Mouse (Mus musculus) forebrain, embryonic 11.5 days (tissue): ENCODE measurements around the gene Cntn5. TPM values are rescaled to one million over a fixed set of nuclear protein-coding genes. Genes with fewer than 3 reads are reported as not detected.

Experiments
- ATAC-seq: fragments of 200-750 bp; cut with Nextera tagmentation; replicated peaks from 2 replicates; pipeline ENCODE4 v1.8.0; 2017; ENCODE audit warnings: moderate TSS enrichment; ENCODE audit not compliant: low FRiP score
- DNase-seq: peaks from one replicate; pipeline ENCODE4 v3.0.0-alpha.2; 2017; ENCODE audit warnings: low spot score
- H3K27ac ChIP-seq: fragments of 300-500 bp; sonication (generic); 2 replicates; pipeline ENCODE4 v1.5.1; 2014; ENCODE audit warnings: low read depth, low read length
- H3K27me3 ChIP-seq: fragments of 300-500 bp; sonication (generic); 2 replicates; pipeline ENCODE4 v1.6.1; 2014; ENCODE audit warnings: mild to moderate bottlenecking, low read length, mixed read lengths; ENCODE audit not compliant: control insufficient read depth, insufficient read depth
- H3K36me3 ChIP-seq: fragments of 300-500 bp; sonication (generic); 2 replicates; pipeline ENCODE4 v1.6.1; 2014; ENCODE audit warnings: mild to moderate bottlenecking, low read length, moderate library complexity, mixed read lengths; ENCODE audit not compliant: control insufficient read depth, insufficient read depth
- H3K4me1 ChIP-seq: fragments of 300-500 bp; sonication (generic); replicated peaks from 2 replicates; pipeline ENCODE4 v1.6.1; 2014; ENCODE audit warnings: low read length, mixed read lengths; ENCODE audit not compliant: control insufficient read depth, insufficient read depth
- H3K4me2 ChIP-seq: fragments of 300-500 bp; sonication (generic); 2 replicates; pipeline ENCODE4 v1.6.1; 2014; ENCODE audit warnings: low read depth, mild to moderate bottlenecking, low read length, moderate library complexity, mixed read lengths; ENCODE audit not compliant: severe bottlenecking
- H3K4me3 ChIP-seq: fragments of 300-500 bp; sonication (generic); 2 replicates; pipeline ENCODE4 v1.5.1; 2014; ENCODE audit warnings: low read depth, low read length
- H3K9ac ChIP-seq: fragments of 300-500 bp; sonication (generic); 2 replicates; pipeline ENCODE4 v1.6.1; 2014; ENCODE audit warnings: low read length
- H3K9me3 ChIP-seq: fragments of 300-500 bp; sonication (generic); 2 replicates; pipeline ENCODE4 v1.6.1; 2016; ENCODE audit warnings: low read length, mixed read lengths; ENCODE audit not compliant: control insufficient read depth
- WGBS: fragments of 180-500 bp; shearing (Covaris S2); extraction: QIAGEN DNeasy Blood & Tissue Kit; methylation state at CpG from one replicate; pipeline ENCODE4 v1.1.7; 2014; 5-methylcytosine and 5-hydroxymethylcytosine counted together
- polyA plus RNA-seq: library from polyadenylated mRNA; unstranded; fragments of >200 nt; fragmentation: Nextera tagmentation; extraction: Ambion mirVana; gene quantifications from 2 replicates; pipeline ENCODE4 v1.2.1, GENCODE M21; 2014

Gene Cntn5
- polyA plus RNA-seq, 1 experiment from 2014 or later: 2.4 TPM

DNA sequence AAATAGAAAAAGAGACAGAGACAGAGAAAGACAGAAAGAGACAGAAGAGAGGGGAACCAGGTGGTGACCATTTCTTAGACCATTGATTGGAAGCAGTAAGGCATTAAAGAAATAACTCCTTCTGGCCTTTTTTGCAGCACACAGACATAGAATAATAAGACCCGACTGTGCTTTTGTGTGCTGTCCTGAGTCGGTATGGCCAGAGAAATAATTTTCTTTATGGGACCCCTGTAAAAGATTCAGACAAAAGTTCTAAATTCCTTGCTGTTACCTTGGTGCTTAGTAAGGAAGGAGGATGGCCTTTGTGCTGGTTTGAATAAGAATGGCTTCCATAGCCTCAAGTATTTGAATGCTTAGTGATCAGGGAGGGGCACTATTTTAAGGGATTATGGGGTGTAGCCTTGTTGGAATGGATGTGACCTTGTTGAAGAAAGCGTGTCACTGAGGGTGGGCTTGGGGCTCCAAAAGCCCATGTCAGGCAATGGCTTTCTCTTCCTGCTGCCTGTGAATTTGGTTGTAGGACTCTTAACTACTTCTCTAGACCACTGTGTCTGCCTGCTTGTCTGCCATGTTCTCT is 455.5 kb downstream of the Cntn5 start:
- no peaks in the 10 kb centered on the region for H3K9me3 ChIP-seq
- H3K4me1 ChIP-seq: peaks cover 6% of the 10 kb centered on the region; the same call in 1 of the 2 replicates
- no peak overlapping the region for H3K4me3 ChIP-seq
- no peaks in the 10 kb centered on the region for H3K27me3 ChIP-seq
- no peak overlapping the region for H3K9ac ChIP-seq
- ATAC-seq (peak; percentile 78), DNase-seq (no peak)
- no peaks in the 10 kb centered on the region for H3K36me3 ChIP-seq
- no peak overlapping the region for H3K4me2 ChIP-seq
- WGBS: 25% methylated on average over 3 of the region's 3 CpGs
- no peak overlapping the region for H3K27ac ChIP-seq

DNA sequence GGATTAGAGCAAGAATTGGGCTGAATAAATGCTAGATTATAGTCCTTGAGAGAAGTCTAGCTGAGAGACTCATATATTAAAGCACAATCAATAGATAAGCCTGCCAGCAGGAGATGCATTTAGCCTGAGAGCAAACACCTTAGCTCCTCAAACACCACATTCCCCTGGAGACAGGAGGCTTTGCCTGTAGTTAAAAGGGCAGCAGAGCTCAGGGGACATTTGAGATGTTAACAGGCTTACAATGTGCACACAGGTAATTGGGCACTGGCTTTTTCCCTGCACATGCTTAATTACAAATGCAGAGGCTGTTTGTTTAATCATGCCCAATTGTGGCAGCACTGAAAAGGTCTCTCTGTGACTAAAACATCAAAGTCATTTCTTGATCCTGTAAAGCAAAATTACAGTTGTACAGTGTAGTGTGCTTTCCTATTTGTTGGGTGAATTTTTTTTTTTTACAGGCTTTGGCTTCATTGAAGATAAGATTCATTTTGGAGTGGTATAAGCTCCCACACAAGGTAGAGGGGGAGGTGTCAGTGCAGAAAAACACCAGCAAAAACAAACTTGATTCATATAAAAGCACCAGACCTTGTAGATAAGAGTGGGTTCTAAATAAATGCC is 457.2 kb downstream of the Cntn5 start:
- no peaks in the 10 kb centered on the region for H3K9me3 ChIP-seq
- ATAC-seq (peak; percentile 40), DNase-seq (no peak)
- peak overlapping the region; percentile 31; the same call in 1 of the 2 replicates for H3K27ac ChIP-seq
- no peak overlapping the region for H3K4me3 ChIP-seq
- H3K9ac ChIP-seq: no peak overlapping the region
- H3K27me3 ChIP-seq: no peaks in the 10 kb centered on the region
- H3K36me3 ChIP-seq: no peaks in the 10 kb centered on the region
- no peak overlapping the region for H3K4me2 ChIP-seq
- peaks cover 6% of the 10 kb centered on the region; the same call in 1 of the 2 replicates for H3K4me1 ChIP-seq

DNA sequence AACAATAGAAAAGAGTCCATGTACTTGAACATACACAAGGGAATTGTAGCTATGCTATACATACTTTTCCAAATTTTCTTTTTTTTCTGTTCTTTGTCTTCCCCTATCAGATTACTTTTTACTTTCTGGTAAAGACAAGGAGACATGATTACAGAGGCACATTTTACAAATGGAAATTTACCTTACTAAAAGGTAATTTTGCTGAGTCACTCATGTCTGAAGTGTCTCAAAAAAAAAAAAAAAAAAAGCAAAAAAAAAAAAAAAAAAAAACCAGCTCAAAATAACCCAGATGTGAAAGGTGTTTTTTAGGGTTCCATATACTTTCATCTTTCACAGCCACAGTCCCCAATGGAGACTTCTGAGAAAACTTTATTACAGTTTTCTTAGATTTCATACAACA is 492.5 kb downstream of the Cntn5 start:
- Histone ChIP-seq H3K36me3 (no peaks in the 10 kb centered on the region), H3K4me1 (no peaks in the 10 kb centered on the region), H3K27ac (no peak overlapping the region), H3K9me3 (no peaks in the 10 kb centered on the region), H3K4me3 (no peak overlapping the region), H3K4me2 (no peak overlapping the region), H3K27me3 (no peaks in the 10 kb centered on the region), H3K9ac (no peak overlapping the region)
- DNase-seq (no peak), ATAC-seq (no peak)

DNA sequence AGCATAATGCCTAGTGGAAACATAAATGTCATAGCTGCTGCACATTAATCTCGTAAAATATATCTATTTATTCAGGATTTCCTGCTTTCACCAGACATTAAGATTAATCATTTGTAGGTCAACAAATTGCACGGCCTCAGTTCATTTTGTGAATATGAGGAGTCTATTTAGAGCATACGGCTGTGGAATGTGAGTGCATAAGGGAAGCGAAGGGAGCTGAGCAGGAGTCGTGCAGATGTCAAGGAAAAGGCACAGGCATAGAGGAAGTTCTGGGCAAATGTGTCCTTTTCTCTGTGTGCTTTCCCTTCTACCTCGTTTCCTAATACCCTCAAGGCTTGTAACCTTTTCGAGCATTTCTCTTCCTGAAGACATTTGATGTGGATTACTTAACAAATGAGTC is 504.5 kb downstream of the Cntn5 start:
- DNase-seq (no peak), ATAC-seq (no peak)
- Histone ChIP-seq H3K27ac (no peak overlapping the region), H3K9me3 (no peaks in the 10 kb centered on the region), H3K4me1 (no peaks in the 10 kb centered on the region), H3K4me3 (no peak overlapping the region), H3K27me3 (no peaks in the 10 kb centered on the region), H3K9ac (no peak overlapping the region), H3K36me3 (no peaks in the 10 kb centered on the region), H3K4me2 (no peak overlapping the region)
- WGBS: 85% methylated on average over 7 of the region's 7 CpGs

GRCm38 (mm10) chr9:10389863-10390262 is 514.7 kb downstream of the Cntn5 start:
- H3K9ac ChIP-seq: no peak overlapping the region
- no peaks in the 10 kb centered on the region for H3K36me3 ChIP-seq
- H3K9me3 ChIP-seq: no peaks in the 10 kb centered on the region
- ATAC-seq: no peak
- 90% methylated on average over 2 of the region's 2 CpGs for WGBS
- H3K4me2 ChIP-seq: no peak overlapping the region
- no peak overlapping the region for H3K4me3 ChIP-seq
- H3K27me3 ChIP-seq: no peaks in the 10 kb centered on the region
- no peak overlapping the region for H3K27ac ChIP-seq
- DNase-seq: no peak
- H3K4me1 ChIP-seq: no peaks in the 10 kb centered on the region

DNA sequence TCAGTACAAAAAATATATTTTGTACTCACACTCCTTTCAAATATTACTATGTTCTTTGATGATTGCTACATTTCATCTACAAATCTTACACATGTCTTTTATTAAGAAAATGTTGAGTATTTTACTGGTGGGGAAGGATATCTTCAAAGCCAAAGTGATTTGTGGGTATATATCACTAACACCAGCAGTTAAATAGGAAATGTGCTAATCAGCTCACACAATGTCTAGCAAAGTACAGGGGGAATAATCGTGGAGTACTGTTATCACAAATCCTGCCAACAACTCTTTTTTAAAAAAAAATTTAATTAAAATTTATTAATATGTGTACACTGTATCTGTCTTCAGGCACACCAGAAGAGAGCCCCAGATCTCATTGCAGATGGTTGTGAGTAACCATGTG is 520.1 kb downstream of the Cntn5 start:
- Histone ChIP-seq H3K4me1 (no peaks in the 10 kb centered on the region), H3K9ac (no peak overlapping the region), H3K4me3 (no peak overlapping the region), H3K4me2 (no peak overlapping the region), H3K27me3 (no peaks in the 10 kb centered on the region), H3K27ac (no peak overlapping the region), H3K36me3 (no peaks in the 10 kb centered on the region), H3K9me3 (no peaks in the 10 kb centered on the region)
- ATAC-seq: no peak
- WGBS: 85% methylated on average over 1 of the region's 1 CpGs
- DNase-seq: no peak

- H3K4me3 ChIP-seq: no peak overlapping the region
- no peak for DNase-seq
- no peak overlapping the region for H3K27ac ChIP-seq
- no peak for ATAC-seq
- no peak overlapping the region for H3K9ac ChIP-seq
- H3K4me1 ChIP-seq: no peaks in the 10 kb centered on the region
- no peaks in the 10 kb centered on the region for H3K9me3 ChIP-seq
- H3K4me2 ChIP-seq: no peak overlapping the region
- H3K36me3 ChIP-seq: no peaks in the 10 kb centered on the region
- no peaks in the 10 kb centered on the region for H3K27me3 ChIP-seq
Observed at GRCm38 (mm10) chr9:10383140-10383539, 521.4 kb downstream of the Cntn5 start.

DNA sequence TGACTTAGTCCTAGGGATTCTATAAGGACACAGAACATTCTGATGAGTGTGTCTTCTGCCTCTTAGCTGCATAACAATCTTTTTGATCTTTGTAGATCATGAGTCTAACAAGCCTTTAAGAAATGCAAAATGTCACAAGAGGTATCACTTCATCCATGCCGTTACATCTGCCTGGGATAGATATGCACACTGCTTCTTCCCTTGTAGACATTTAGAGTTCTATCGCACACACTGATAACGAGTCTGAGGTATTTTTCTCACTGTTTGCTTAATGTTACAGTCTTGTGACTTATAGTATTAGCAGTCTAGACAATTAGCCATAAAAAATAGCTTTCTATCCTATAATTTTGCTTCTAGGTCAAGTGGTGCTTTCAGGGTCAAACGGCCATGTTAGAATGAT is 522.9 kb downstream of the Cntn5 start:
- H3K4me2 ChIP-seq: no peak overlapping the region
- H3K27me3 ChIP-seq: no peaks in the 10 kb centered on the region
- H3K9me3 ChIP-seq: no peaks in the 10 kb centered on the region
- 92% methylated on average over 4 of the region's 4 CpGs for WGBS
- no peak for ATAC-seq
- DNase-seq: no peak
- H3K27ac ChIP-seq: no peak overlapping the region
- no peaks in the 10 kb centered on the region for H3K36me3 ChIP-seq
- H3K4me3 ChIP-seq: no peak overlapping the region
- no peak overlapping the region for H3K9ac ChIP-seq
- no peaks in the 10 kb centered on the region for H3K4me1 ChIP-seq

DNA sequence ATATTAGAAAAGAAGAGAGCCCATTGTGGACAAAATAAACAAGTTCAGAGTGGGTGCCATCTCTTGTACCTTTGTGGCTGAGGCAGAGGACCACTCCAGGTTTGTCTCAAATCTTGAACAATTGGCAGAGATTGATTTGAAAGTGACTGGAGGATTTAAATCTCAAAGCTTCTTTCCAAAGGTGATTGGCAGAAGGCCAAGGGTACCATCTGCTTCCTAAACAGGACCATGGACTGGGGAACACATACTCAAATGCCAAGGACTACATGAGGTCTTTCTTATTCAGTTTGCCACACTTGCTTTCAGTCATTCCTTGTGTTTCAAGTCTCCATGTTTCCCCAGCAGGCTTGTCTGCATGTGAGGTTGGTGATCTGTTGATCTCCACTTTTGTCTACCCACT is 528.3 kb downstream of the Cntn5 start:
- no peak for DNase-seq
- Histone ChIP-seq H3K4me2 (no peak overlapping the region), H3K4me3 (no peak overlapping the region), H3K27ac (no peak overlapping the region), H3K36me3 (no peaks in the 10 kb centered on the region), H3K27me3 (no peaks in the 10 kb centered on the region), H3K4me1 (no peaks in the 10 kb centered on the region), H3K9ac (no peak overlapping the region), H3K9me3 (no peaks in the 10 kb centered on the region)
- no peak for ATAC-seq
